Mouse (Mus musculus) forebrain, embryonic 11.5 days (tissue): ENCODE measurements at regions not wholly inside any gene's neighbourhood (a gene's known extent, or its start where the extent isn't known, plus 50 kb on each side); places are given as distances from the start of the nearest gene placed in this dataset.
A peak's percentile ranks its signal among the peaks of the same experiment; 100 is the strongest.

Experiments used
- ATAC-seq: fragments of 200-750 bp; cut with Nextera tagmentation; replicated peaks from 2 replicates; pipeline ENCODE4 v1.8.0; 2017; ENCODE audit warnings: moderate TSS enrichment; ENCODE audit not compliant: low FRiP score
- DNase-seq: peaks from one replicate; pipeline ENCODE4 v3.0.0-alpha.2; 2017; ENCODE audit warnings: low spot score
- H3K27ac ChIP-seq: fragments of 300-500 bp; sonication (generic); 2 replicates; pipeline ENCODE4 v1.5.1; 2014; ENCODE audit warnings: low read depth, low read length
- H3K27me3 ChIP-seq: fragments of 300-500 bp; sonication (generic); 2 replicates; pipeline ENCODE4 v1.6.1; 2014; ENCODE audit warnings: mild to moderate bottlenecking, low read length, mixed read lengths; ENCODE audit not compliant: control insufficient read depth, insufficient read depth
- H3K36me3 ChIP-seq: fragments of 300-500 bp; sonication (generic); 2 replicates; pipeline ENCODE4 v1.6.1; 2014; ENCODE audit warnings: mild to moderate bottlenecking, low read length, moderate library complexity, mixed read lengths; ENCODE audit not compliant: control insufficient read depth, insufficient read depth
- H3K4me1 ChIP-seq: fragments of 300-500 bp; sonication (generic); replicated peaks from 2 replicates; pipeline ENCODE4 v1.6.1; 2014; ENCODE audit warnings: low read length, mixed read lengths; ENCODE audit not compliant: control insufficient read depth, insufficient read depth
- H3K4me2 ChIP-seq: fragments of 300-500 bp; sonication (generic); 2 replicates; pipeline ENCODE4 v1.6.1; 2014; ENCODE audit warnings: low read depth, mild to moderate bottlenecking, low read length, moderate library complexity, mixed read lengths; ENCODE audit not compliant: severe bottlenecking
- H3K4me3 ChIP-seq: fragments of 300-500 bp; sonication (generic); 2 replicates; pipeline ENCODE4 v1.5.1; 2014; ENCODE audit warnings: low read depth, low read length
- H3K9ac ChIP-seq: fragments of 300-500 bp; sonication (generic); 2 replicates; pipeline ENCODE4 v1.6.1; 2014; ENCODE audit warnings: low read length
- H3K9me3 ChIP-seq: fragments of 300-500 bp; sonication (generic); 2 replicates; pipeline ENCODE4 v1.6.1; 2016; ENCODE audit warnings: low read length, mixed read lengths; ENCODE audit not compliant: control insufficient read depth
- WGBS: fragments of 180-500 bp; shearing (Covaris S2); extraction: QIAGEN DNeasy Blood & Tissue Kit; methylation state at CpG from one replicate; pipeline ENCODE4 v1.1.7; 2014; 5-methylcytosine and 5-hydroxymethylcytosine counted together

- H3K9ac ChIP-seq, result no peak overlapping the region
- H3K4me1 ChIP-seq, result no peaks in the 10 kb centered on the region
- no peak overlapping the region for H3K4me3 ChIP-seq
- ATAC-seq (no peak), DNase-seq (no peak)
- no peaks in the 10 kb centered on the region for H3K36me3 ChIP-seq
- WGBS, result 81% methylated on average over 2 of the region's 2 CpGs
- no peak overlapping the region for H3K4me2 ChIP-seq
- no peaks in the 10 kb centered on the region for H3K9me3 ChIP-seq
- H3K27ac ChIP-seq, result no peak overlapping the region
- no peaks in the 10 kb centered on the region for H3K27me3 ChIP-seq
Observed at GRCm38 (mm10) chr4:92574586-92574985, 383.0 kb upstream of the Gm12666 start.

GRCm38 (mm10) chr4:92565357-92565756 is 373.8 kb upstream of the Gm12666 start:
- Histone ChIP-seq H3K27ac (no peak overlapping the region), H3K36me3 (no peaks in the 10 kb centered on the region), H3K4me1 (no peaks in the 10 kb centered on the region), H3K9ac (no peak overlapping the region), H3K4me2 (no peak overlapping the region), H3K27me3 (no peaks in the 10 kb centered on the region), H3K9me3 (no peaks in the 10 kb centered on the region), H3K4me3 (no peak overlapping the region)
- ATAC-seq, result no peak
- no peak for DNase-seq
- WGBS, result 72% methylated on average over 2 of the region's 2 CpGs

- no peaks in the 10 kb centered on the region for H3K27me3 ChIP-seq
- H3K9ac ChIP-seq, result no peak overlapping the region
- no peaks in the 10 kb centered on the region for H3K4me1 ChIP-seq
- H3K27ac ChIP-seq, result no peak overlapping the region
- no peaks in the 10 kb centered on the region for H3K36me3 ChIP-seq
- WGBS, result 56% methylated on average over 1 of the region's 1 CpGs
- no peak for DNase-seq
- H3K4me2 ChIP-seq, result no peak overlapping the region
- no peak for ATAC-seq
- no peaks in the 10 kb centered on the region for H3K9me3 ChIP-seq
- no peak overlapping the region for H3K4me3 ChIP-seq
Observed at GRCm38 (mm10) chr4:92555186-92555585, 363.6 kb upstream of the Gm12666 start.

GRCm38 (mm10) chr4:92542089-92542488 is 350.5 kb upstream of the Gm12666 start:
- DNase-seq (no peak), ATAC-seq (peak; percentile 80)
- Histone ChIP-seq H3K9me3 (no peaks in the 10 kb centered on the region), H3K4me2 (no peak overlapping the region), H3K27ac (no peak overlapping the region), H3K4me1 (no peaks in the 10 kb centered on the region), H3K9ac (no peak overlapping the region), H3K27me3 (no peaks in the 10 kb centered on the region), H3K4me3 (no peak overlapping the region), H3K36me3 (no peaks in the 10 kb centered on the region)

- Histone ChIP-seq H3K9me3 (no peaks in the 10 kb centered on the region), H3K4me3 (no peak overlapping the region), H3K4me2 (no peak overlapping the region), H3K4me1 (no peaks in the 10 kb centered on the region), H3K27ac (no peak overlapping the region), H3K36me3 (no peaks in the 10 kb centered on the region), H3K9ac (no peak overlapping the region), H3K27me3 (no peaks in the 10 kb centered on the region)
- WGBS, result 96% methylated on average over 9 of the region's 9 CpGs
- DNase-seq (no peak), ATAC-seq (no peak)
Observed at GRCm38 (mm10) chr4:92538296-92538695, 346.7 kb upstream of the Gm12666 start.

GRCm38 (mm10) chr4:92502010-92502409 is 310.5 kb upstream of the Gm12666 start:
- H3K27ac ChIP-seq, result no peak overlapping the region
- H3K4me2 ChIP-seq, result no peak overlapping the region
- no peaks in the 10 kb centered on the region for H3K9me3 ChIP-seq
- H3K4me3 ChIP-seq, result no peak overlapping the region
- no peaks in the 10 kb centered on the region for H3K4me1 ChIP-seq
- ATAC-seq, result no peak
- H3K27me3 ChIP-seq, result no peaks in the 10 kb centered on the region
- H3K36me3 ChIP-seq, result no peaks in the 10 kb centered on the region
- no peak for DNase-seq
- no peak overlapping the region for H3K9ac ChIP-seq

- no peak overlapping the region for H3K27ac ChIP-seq
- no peak for ATAC-seq
- no peak for DNase-seq
- no peaks in the 10 kb centered on the region for H3K27me3 ChIP-seq
- WGBS, result 82% methylated on average over 5 of the region's 5 CpGs
- H3K4me1 ChIP-seq, result no peaks in the 10 kb centered on the region
- no peaks in the 10 kb centered on the region for H3K36me3 ChIP-seq
- no peaks in the 10 kb centered on the region for H3K9me3 ChIP-seq
- H3K9ac ChIP-seq, result no peak overlapping the region
- H3K4me2 ChIP-seq, result no peak overlapping the region
- H3K4me3 ChIP-seq, result no peak overlapping the region
Observed at GRCm38 (mm10) chr4:92500168-92500567, 308.6 kb upstream of the Gm12666 start.

- ATAC-seq (no peak), DNase-seq (no peak)
- H3K36me3 ChIP-seq, result no peaks in the 10 kb centered on the region
- no peaks in the 10 kb centered on the region for H3K27me3 ChIP-seq
- no peak overlapping the region for H3K4me3 ChIP-seq
- H3K9me3 ChIP-seq, result no peaks in the 10 kb centered on the region
- H3K9ac ChIP-seq, result no peak overlapping the region
- H3K27ac ChIP-seq, result no peak overlapping the region
- no peak overlapping the region for H3K4me2 ChIP-seq
- H3K4me1 ChIP-seq, result no peaks in the 10 kb centered on the region
Observed at GRCm38 (mm10) chr4:92486603-92487002, 295.1 kb upstream of the Gm12666 start.

GRCm38 (mm10) chr4:92458186-92458585 is 266.6 kb upstream of the Gm12666 start:
- Histone ChIP-seq H3K4me1 (no peaks in the 10 kb centered on the region), H3K27me3 (no peaks in the 10 kb centered on the region), H3K27ac (no peak overlapping the region), H3K9me3 (no peaks in the 10 kb centered on the region), H3K4me3 (no peak overlapping the region), H3K9ac (no peak overlapping the region), H3K4me2 (no peak overlapping the region), H3K36me3 (no peaks in the 10 kb centered on the region)
- DNase-seq (no peak), ATAC-seq (no peak)
